28 mouse cellular contexts compared by ENCODE assay signal in the genomic region with DNA sequence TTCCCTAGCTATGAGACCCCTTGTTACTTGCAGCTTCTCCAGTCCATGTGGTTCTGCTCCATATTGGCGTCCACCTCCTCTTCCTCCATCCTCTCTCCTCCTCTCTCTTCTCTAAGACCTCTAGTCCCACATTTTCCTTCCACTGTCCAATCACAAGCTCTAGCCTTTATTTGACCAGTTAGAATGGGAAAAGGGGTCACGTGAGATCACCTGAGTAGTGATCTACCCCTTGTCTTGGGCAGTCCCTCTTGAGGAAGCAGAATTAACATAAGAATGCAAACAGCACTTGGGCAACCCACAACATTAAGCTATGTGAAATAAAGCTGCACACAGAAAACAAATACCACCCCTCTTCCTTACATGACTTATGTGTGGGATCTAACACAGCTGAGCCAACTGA. TPM values are rescaled to one million over a fixed set of nuclear protein-coding genes. Genes with fewer than 3 reads are reported as not detected.
DNase-seq lines count a peak whose midpoint lies in the region.
"Had no signal": no experiment of that assay in that cellular context is flagged by ENCODE, and none has a peak within 500 bp of the region (broad histone marks: within the 10 kb centered on the region; RNA-seq: fewer than 3 reads in every experiment).

No protein-coding gene starts in this region.

- H3K27me3 ChIP-seq in heart, embryonic 10.5 days (ENCODE audit: insufficient read depth, poor library complexity, severe bottlenecking), result no peaks in the 10 kb centered on the region
- H3K27me3 ChIP-seq: embryonic facial prominence, embryonic 13.5 days; embryonic facial prominence, embryonic 15.5 days; forebrain, embryonic 12.5 days; Patski had no signal

- intact Hi-C loops in left cerebral cortex, postnatal 36 days (cut with DNase I), result no loop called here

- WGBS in heart, embryonic 10.5 days, result 88% methylated on average over 2 of the region's 2 CpGs

- H3K4me3 ChIP-seq in heart, embryonic 10.5 days, result no peak overlapping the region
- H3K4me3 ChIP-seq: embryonic facial prominence, embryonic 13.5 days; embryonic facial prominence, embryonic 15.5 days; erythroblast, embryonic 14.5 days; forebrain, embryonic 10.5 days; forebrain, embryonic 12.5 days had no signal

- 0 out of 2 replicates have a peak, but pooled peaks cover 4% of the 10 kb centered on the region for H3K4me1 ChIP-seq in heart, embryonic 10.5 days
- H3K4me1 ChIP-seq: embryonic facial prominence, embryonic 13.5 days; embryonic facial prominence, embryonic 15.5 days had no signal

- no peak overlapping the region for H3K27ac ChIP-seq in heart, embryonic 10.5 days
- H3K27ac ChIP-seq: embryonic facial prominence, embryonic 13.5 days; embryonic facial prominence, embryonic 15.5 days; forebrain, embryonic 10.5 days; forebrain, embryonic 12.5 days had no signal

- peaks cover 47% of the 10 kb centered on the region for H3K36me3 ChIP-seq in heart, embryonic 10.5 days
- H3K36me3 ChIP-seq: embryonic facial prominence, embryonic 13.5 days; embryonic facial prominence, embryonic 15.5 days; forebrain, embryonic 10.5 days; forebrain, embryonic 12.5 days; G1E had no signal

- no peaks in the 10 kb centered on the region; the same call in 1 of the 2 replicates for H3K9me3 ChIP-seq in heart, embryonic 10.5 days
- H3K9me3 ChIP-seq: embryonic facial prominence, embryonic 15.5 days had no signal

- DNase-seq in heart, embryonic 10.5 days (ENCODE audit: low spot score), result peak; percentile 24
- no peak for DNase-seq in heart, postnatal 4 days
- peak; percentile 68 for DNase-seq in R1 (ENCODE audit: low read depth, low spot score)
- no peak for DNase-seq in left cerebral cortex, postnatal 36 days (ENCODE audit: low spot score in 2 of 2)
- DNase-seq in cerebellum, adult 9-11 months, result no peak
- DNase-seq: adrenal gland, adult 8-10 months; adrenal gland, postnatal 14 days; adrenal gland, postnatal 36 days; cerebellum, adult 11-12 months; cerebellum, adult 2 months; cerebellum, adult 9-10 months; cerebellum, postnatal 14 days; cerebellum, postnatal 36 days; embryo, embryonic 11 days had no signal

RNA-seq across cellular contexts. Expression of gene Gm17651, which starts 53.3 kb away (rescaled TPM):
- polyA plus RNA-seq in heart, embryonic 10.5 days (2016; fragmentation: Nextera tagmentation; extraction: Ambion mirVana), result not detected in 2 replicates
- total RNA-seq in heart, postnatal 4 days (2021), result not detected
- not detected for total RNA-seq in left cerebral cortex, postnatal 36 days (2021)
- total RNA-seq: adrenal gland, adult 18-20 months; adrenal gland, adult 8-10 months; adrenal gland, postnatal 14 days; adrenal gland, postnatal 36 days; common myeloid progenitor, adult 5-6 weeks; G1E had no signal
- polyA plus RNA-seq: activated CD4-positive, CD25-positive, alpha-beta regulatory T cell, adult 4 months; C2C12; cerebellum, adult 2 months; embryonic facial prominence, embryonic 11.5 days; embryonic facial prominence, embryonic 13.5 days; embryonic facial prominence, embryonic 15.5 days; erythroblast, embryonic 14.5 days; forebrain, embryonic 10.5 days; forebrain, embryonic 12.5 days; forebrain, embryonic 14.5 days; forebrain, embryonic 16.5 days; G1E; Patski had no signal

Comparison
In these comparisons a context has a peak if more than half of its experiments do, and no peak if none do; other contexts are left out.
1. DNase-seq: peak in heart, embryonic 10.5 days (single experiment) and R1 (single experiment); none in heart, postnatal 4 days (single experiment), left cerebral cortex, postnatal 36 days (0 of 2) and cerebellum, adult 9-11 months (single experiment).